Mouse (Mus musculus) gastrocnemius, postnatal 4 days (tissue): Measurements from ENCODE around the gene Prkcz. TPM values are rescaled to one million over a fixed set of nuclear protein-coding genes. Genes with fewer than 3 reads are reported as not detected.
"Not testable (repeated sequence)": the region's sequence is repeated elsewhere in the genome, so short reads cannot be mapped to it uniquely, and the experiment has no call there.

Experiments used
- DNase-seq, 2 experiments: peaks; one replicate each; pipeline ENCODE4 v3.0.0; 2021 to 2022; ENCODE audit warnings: low spot score in 2 of 2, mixed read lengths in 2 of 2
- total RNA-seq, 2 experiments: library from RNA; stranded (reverse); gene quantifications; 2 replicates each; pipeline ENCODE4 v1.2.3; 2021

Gene Prkcz
- total RNA-seq, 2 experiments from 2014 or later = 4.4 to 5.4 TPM

DNA sequence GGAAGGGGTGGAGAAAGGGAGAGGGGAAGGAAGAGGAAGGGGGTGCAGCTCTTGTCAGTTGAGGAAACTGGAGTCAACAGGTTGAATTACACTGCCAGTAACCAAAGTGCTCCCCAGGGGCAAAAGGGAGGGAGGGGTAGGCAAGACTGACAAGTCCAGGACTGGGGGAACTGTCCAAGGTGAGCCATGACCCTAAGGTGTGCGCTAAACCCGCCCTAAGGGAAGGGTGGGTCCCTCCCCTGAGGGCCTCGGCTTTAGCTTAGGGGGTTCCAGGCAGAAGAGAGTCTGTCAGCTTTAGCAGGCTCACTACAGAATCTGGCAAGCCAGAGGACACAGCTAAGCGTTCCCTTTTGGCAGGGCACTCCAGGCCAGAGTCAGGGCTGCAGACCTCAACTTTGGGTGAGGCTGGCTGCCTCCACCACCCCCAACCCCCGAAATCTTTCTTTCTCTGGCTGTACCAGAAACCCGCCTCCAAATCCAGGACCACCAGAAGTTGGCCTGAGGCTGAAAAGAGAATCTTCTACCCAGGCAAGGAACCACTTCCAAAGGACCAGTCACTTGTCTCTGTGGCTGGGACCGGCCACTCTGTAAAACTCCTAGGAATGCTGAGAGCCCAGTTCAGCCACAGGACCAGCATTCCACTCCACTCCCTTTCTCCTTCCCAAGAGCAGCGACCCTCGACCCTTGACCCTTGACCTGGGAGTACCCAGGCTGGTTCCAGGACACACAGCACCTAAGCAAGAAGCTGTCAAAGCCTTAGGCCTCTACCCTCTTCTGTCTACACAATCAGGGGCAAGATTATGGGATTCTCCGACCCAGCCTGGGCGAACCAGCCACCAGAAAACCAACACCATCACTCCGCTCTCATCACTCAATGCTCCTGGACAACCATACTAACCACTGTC lies 1.3 kb downstream of the Prkcz start:
- no peak for DNase-seq

- DNase-seq = no peak
These were observed 3.6 kb downstream of the Prkcz start for GRCm38 (mm10) chr4:155357601-155358000.

DNA sequence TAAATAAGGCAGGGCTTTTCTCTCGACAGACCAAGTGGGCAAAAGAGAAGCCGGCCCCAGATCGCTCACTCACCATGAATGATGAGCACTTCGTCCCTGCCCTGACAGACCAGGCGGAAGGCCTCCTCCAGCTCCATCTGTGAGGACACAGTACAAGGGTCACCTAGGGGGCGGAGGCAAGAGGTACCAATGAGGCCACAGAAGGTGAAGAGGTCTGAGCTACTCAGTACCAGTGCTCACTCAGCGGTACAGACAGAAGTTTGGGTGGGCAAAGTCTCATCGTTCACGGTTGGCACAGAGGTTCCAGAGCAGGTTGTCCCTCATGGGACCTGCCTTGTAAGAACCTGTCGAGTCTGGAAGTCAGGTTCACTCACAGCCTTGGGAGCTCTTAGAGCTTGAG lies 4.8 kb downstream of the Prkcz start:
- DNase-seq = no peak

- DNase-seq = no peak
These were observed 6.6 kb downstream of the Prkcz start for GRCm38 (mm10) chr4:155354546-155354945.

DNA sequence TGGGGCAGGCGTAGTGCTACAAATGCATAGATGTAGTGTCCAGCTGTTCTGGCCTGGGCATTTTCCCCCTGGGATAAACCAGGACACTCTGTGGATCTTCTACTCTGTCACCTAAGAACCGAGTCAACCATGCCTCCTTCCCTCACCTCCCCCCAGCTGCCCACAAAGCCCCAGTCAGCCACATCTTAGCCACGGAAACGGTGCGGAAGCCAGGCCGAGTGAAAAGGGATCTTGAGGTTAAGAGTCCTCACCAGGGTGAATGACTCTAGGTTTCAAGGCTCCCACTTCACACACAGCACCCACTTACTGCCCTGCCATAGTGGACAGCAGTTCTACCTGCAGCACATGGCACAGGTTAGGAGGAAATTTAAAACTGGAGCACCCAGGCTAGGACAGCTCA lies 7.1 kb downstream of the Prkcz start:
- no peak for DNase-seq

GRCm38 (mm10) chr4:155352581-155352980 lies 8.6 kb downstream of the Prkcz start:
- no peak for DNase-seq

DNA sequence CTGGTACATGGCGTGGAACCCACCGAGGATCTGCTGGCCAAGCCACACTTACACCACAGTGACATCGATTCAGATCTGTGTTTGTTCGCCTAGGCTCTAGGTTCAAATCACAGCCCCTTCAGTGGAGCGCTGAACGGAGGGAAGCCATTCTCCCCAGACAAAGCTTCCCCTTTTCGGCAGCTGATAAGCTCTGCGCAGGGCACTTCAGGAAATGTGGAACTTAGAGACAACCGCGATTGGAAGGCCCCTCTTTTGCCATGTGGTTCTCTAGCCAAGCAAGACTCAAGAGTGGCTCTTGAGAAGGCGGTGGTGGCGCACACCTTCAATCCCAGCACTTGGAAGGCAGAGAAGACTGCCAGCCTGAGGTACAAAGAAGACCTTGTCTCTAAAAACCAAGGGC lies 14.8 kb downstream of the Prkcz start:
- no peak for DNase-seq

GRCm38 (mm10) chr4:155345608-155345953 lies 15.6 kb downstream of the Prkcz start:
- DNase-seq = peak in 1 of 2 experiments; percentile 45

- DNase-seq = no peak
These were observed 16.2 kb downstream of the Prkcz start for GRCm38 (mm10) chr4:155344716-155345607.

DNA sequence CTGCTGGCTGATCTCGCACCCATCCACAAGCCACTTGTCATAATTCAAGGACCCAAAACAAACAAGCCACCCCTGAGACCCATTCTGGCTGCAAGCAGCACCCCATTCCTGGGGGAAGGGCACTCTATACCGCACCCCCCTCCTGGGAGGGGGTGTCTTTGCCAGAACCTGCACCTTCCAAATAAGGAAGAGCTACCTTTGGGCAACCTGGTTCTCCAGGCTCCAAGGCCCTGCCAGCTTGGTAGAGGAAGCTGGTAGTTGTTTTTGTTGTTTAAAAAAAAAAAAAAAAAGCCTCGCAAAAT lies 16.9 kb downstream of the Prkcz start:
- no peak for DNase-seq

GRCm38 (mm10) chr4:155343415-155344298 lies 17.5 kb downstream of the Prkcz start:
- no peak for DNase-seq

GRCm38 (mm10) chr4:155336284-155337050 lies 24.7 kb downstream of the Prkcz start:
- DNase-seq = no peak

- DNase-seq = no peak
These were observed 28.9 kb downstream of the Prkcz start for GRCm38 (mm10) chr4:155332253-155332652.

DNA sequence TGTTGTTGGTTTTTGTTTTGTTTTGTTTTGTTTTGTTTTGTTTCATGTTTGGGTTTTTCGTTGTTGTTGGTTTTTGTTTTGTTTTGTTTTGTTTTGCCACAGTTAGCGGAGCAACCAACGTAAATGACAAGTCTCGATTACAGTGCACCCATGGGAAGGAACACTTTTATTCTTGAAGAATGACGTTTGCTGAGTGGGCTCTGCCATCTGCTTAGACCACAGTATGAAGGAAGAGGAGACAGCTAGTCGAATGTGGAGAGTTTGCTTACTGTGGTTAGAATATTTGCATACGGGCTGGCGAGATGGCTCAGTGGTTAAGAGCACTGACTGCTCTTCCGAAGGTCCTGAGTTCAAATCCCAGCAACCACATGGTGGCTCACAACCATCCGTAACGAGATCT lies 32.8 kb downstream of the Prkcz start:
- not testable (repeated sequence) for DNase-seq

DNA sequence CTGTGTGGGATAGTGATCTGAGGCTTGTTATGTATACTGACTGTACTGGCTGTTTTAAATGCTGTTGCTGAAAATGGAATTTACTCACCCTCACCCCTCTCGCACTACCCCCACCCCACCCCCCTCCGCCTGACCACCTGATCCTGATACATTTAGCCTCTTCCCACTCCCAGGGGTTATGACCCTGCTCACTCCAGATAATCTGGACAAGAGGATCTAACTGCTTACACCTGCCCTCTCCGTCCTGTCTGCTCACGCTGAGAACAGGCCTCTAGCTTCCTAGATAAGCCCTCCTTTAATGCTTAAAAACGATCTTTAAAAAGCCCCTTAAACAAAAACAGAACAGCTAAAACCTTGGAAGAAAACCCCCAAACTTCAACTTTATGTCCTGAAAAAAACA lies 35.4 kb downstream of the Prkcz start:
- no peak for DNase-seq

GRCm38 (mm10) chr4:155324511-155324910 lies 36.6 kb downstream of the Prkcz start:
- no peak for DNase-seq

- DNase-seq = no peak
These were observed 37.9 kb downstream of the Prkcz start for GRCm38 (mm10) chr4:155323081-155323795.

- peak in 1 of 2 experiments; percentile 42 for DNase-seq
These were observed 40.6 kb downstream of the Prkcz start for GRCm38 (mm10) chr4:155320281-155321244.

- DNase-seq = no peak
These were observed 42.9 kb downstream of the Prkcz start for GRCm38 (mm10) chr4:155318266-155318665.
